Mouse (Mus musculus) E14TG2a.4 (cell line): Measurements from ENCODE around the gene Zfp212.

ENCODE experiments used
- CTCF ChIP-seq: conservative IDR thresholded peaks from 2 replicates; pipeline ENCODE4 v1.5.1; 2014; ENCODE audit warnings: low read length
- NANOG ChIP-seq: IDR thresholded peaks from 2 replicates; pipeline ENCODE4 v1.6.1; 2014; ENCODE audit warnings: borderline replicate concordance, low read length, mixed read lengths
- POU5F1 ChIP-seq: IDR thresholded peaks from 2 replicates; pipeline ENCODE4 v1.6.1; 2014; ENCODE audit warnings: low read length, borderline replicate concordance

DNA sequence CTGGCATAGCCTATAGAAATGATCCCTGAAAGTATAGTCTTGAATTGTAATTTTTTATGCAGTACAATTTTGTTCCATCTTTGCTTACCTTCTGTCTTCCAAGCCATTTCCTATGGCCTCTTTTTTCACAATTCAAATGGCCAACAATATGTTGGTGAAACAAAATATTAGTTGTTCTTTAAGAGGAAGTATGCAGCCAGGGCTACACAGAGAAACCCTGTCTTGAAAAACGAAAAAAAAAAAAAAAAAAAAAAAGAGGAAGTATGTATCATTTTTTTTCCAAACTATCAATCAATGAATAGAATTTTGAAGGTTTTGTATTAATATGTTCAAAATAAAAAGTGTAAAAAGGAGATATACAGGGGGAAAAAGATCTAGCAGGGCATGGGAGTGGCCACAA, 8.6 kb upstream of the Zfp212 start:
- TF ChIP-seq CTCF = no peak
- no peak for TF ChIP-seq POU5F1
- no peak for TF ChIP-seq NANOG
